Mouse (Mus musculus) intestine, embryonic 15.5 days (tissue): ENCODE measurements around the gene Fam198b. TPM values are rescaled to one million over a fixed set of nuclear protein-coding genes. Genes with fewer than 3 reads are reported as not detected.

Experiments
- ATAC-seq: fragments of 200-750 bp; cut with Nextera tagmentation; 2 replicates; pipeline ENCODE4 v1.8.0; 2017; ENCODE audit warnings: moderate TSS enrichment, moderate library complexity
- H3K27ac ChIP-seq: fragments of 300-500 bp; sonication (generic); 2 replicates; pipeline ENCODE4 v1.5.1; 2015; ENCODE audit warnings: mild to moderate bottlenecking, inconsistent platforms
- H3K27me3 ChIP-seq: fragments of 300-500 bp; sonication (generic); replicated peaks from 2 replicates; pipeline ENCODE4 v1.6.1; 2015; ENCODE audit warnings: inconsistent platforms
- H3K36me3 ChIP-seq: fragments of 300-500 bp; sonication (generic); 2 replicates; pipeline ENCODE4 v1.6.1; 2015; ENCODE audit warnings: inconsistent platforms
- H3K4me1 ChIP-seq: fragments of 300-500 bp; sonication (generic); replicated peaks from 2 replicates; pipeline ENCODE4 v1.6.1; 2015; ENCODE audit warnings: inconsistent platforms
- H3K4me2 ChIP-seq: fragments of 300-500 bp; sonication (generic); replicated peaks from 2 replicates; pipeline ENCODE4 v1.6.1; 2015; ENCODE audit warnings: mild to moderate bottlenecking, inconsistent platforms
- H3K4me3 ChIP-seq: fragments of 300-500 bp; sonication (generic); replicated peaks from 2 replicates; pipeline ENCODE4 v1.5.1; 2015; ENCODE audit warnings: inconsistent platforms
- H3K9ac ChIP-seq: fragments of 300-500 bp; sonication (generic); 2 replicates; pipeline ENCODE4 v1.6.1; 2015; ENCODE audit warnings: inconsistent platforms
- H3K9me3 ChIP-seq: fragments of 300-500 bp; sonication (generic); 2 replicates; pipeline ENCODE4 v1.6.1; 2016; ENCODE audit warnings: inconsistent platforms
- WGBS: fragments of 180-500 bp; shearing (Covaris S2); methylation state at CpG from one replicate; pipeline ENCODE4 v1.1.7; 2015; 5-methylcytosine and 5-hydroxymethylcytosine counted together
- polyA plus RNA-seq: library from polyadenylated mRNA; unstranded; fragments of >200 nt; fragmentation: Nextera tagmentation; extraction: Ambion mirVana; gene quantifications from 2 replicates; pipeline ENCODE4 v1.2.1, GENCODE M21; 2015

Gene Fam198b
- polyA plus RNA-seq, 1 experiment from 2014 or later, result 13.0 TPM

DNA sequence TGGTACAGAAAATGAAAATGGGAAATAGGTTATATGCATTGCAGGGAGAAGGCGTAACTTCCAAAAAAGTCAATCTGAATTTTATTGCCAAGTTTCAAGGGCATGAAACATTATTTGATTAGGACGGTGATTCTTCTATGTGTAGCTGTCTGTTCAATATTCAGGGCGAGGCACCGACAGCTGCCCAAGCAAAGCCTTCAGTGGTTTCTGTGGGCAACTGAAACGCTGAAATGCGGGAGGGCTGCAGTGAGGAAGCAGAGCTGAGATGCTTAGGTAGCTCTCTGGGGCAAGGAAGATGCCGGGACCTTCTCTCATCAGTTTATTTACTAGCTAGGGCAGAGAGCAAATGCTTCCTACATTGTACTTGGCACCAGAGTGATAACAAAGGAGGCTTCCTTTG is 87.2 kb downstream of the Fam198b start:
- Histone ChIP-seq H3K27ac (no peak overlapping the region), H3K4me1 (no peaks in the 10 kb centered on the region), H3K4me3 (no peak overlapping the region), H3K9me3 (no peaks in the 10 kb centered on the region), H3K4me2 (no peak overlapping the region), H3K9ac (no peak overlapping the region), H3K36me3 (no peaks in the 10 kb centered on the region), H3K27me3 (no peaks in the 10 kb centered on the region)
- WGBS, result 71% methylated on average over 7 of the region's 7 CpGs
- ATAC-seq, result no peak

DNA sequence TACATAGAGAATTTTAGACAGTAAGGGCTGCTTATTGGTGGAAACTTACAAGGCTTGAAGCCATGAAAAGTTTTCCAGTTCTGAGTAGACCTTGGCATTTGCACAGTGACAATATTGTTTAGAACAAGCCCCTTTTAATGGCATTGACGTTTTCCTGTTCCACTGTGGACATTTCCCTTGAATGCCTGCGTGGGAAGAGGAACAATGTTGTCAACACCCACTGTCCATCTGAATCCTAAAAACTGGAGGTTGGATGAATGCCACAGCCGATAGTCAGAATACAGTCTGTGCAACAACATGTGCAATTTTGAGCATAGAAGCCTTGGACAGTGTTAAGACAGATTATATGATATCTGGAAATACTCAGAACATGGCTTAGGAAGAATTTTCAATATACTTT is 92.5 kb downstream of the Fam198b start:
- Histone ChIP-seq H3K4me1 (no peaks in the 10 kb centered on the region), H3K27ac (no peak overlapping the region), H3K27me3 (no peaks in the 10 kb centered on the region), H3K36me3 (no peaks in the 10 kb centered on the region), H3K9ac (no peak overlapping the region), H3K4me2 (no peak overlapping the region), H3K9me3 (no peaks in the 10 kb centered on the region), H3K4me3 (no peak overlapping the region)
- ATAC-seq, result no peak
- WGBS, result 33% methylated on average over 3 of the region's 3 CpGs

DNA sequence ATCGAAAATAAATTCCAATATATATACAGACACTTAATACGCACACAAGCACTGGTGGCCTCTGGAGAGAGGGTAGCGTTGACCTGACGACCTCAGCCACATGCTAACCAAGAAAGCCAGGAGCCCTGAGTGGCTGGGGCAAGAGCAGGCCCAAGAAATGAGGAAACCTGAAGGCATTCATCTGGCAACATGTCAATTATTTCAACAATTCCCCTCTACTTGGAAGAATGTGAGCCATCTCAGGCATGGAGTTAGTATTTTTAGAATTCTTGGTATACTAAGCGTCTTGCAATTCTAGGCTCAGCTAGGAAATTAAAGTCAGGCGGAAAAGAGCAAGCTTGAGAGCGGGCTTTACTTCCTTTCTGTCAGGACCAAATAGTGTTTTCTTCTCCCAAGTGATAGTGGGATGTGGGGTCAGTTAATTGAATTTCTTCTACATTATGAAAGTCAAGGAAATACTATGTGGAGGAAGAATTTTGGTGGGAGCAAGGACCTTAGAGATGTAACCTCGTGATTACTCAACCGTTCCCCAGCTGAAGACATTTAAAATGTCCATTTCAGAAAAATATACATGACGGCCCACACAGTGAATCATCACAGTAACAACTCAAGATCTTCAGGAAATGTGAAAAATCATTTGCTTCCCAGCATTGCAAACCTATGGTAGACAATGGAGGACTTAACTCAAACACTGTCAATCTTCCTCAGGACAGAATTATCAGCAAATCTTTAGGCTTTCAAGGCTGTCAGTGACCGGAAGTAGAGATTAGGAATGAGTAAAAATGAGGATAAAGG is 93.5 kb downstream of the Fam198b start:
- WGBS, result 54% methylated on average over 11 of the region's 11 CpGs
- Histone ChIP-seq H3K27me3 (no peaks in the 10 kb centered on the region), H3K9me3 (no peaks in the 10 kb centered on the region), H3K4me2 (no peak overlapping the region), H3K4me3 (no peak overlapping the region), H3K4me1 (no peaks in the 10 kb centered on the region), H3K9ac (no peak overlapping the region), H3K27ac (peak overlapping the region; percentile 30; the same call in 1 of the 2 replicates), H3K36me3 (no peaks in the 10 kb centered on the region)
- no peak for ATAC-seq

DNA sequence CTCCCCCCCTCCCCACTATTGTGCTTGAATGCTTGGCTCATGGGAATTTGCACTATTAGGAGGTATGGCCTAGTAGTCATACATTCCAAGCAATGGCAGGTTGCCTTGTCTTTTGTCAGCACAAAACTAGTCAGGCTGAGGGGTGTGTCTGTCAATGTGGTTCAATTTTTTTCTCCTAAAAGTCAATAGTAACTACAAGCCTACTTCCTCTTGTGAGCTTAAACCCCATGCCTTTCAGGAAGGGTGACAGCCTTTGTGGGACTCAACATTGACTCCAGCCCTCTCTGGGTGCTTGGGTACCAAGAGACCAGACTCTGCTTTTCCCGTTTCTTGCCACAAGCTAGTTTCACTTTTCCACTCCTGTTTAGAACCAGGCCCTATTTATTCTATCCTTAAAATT is 96.4 kb downstream of the Fam198b start:
- no peaks in the 10 kb centered on the region for H3K36me3 ChIP-seq
- ATAC-seq, result no peak
- no peaks in the 10 kb centered on the region for H3K27me3 ChIP-seq
- WGBS, result 86% methylated on average over 1 of the region's 1 CpGs
- no peaks in the 10 kb centered on the region for H3K9me3 ChIP-seq
- H3K27ac ChIP-seq, result no peak overlapping the region
- no peak overlapping the region for H3K4me3 ChIP-seq
- no peaks in the 10 kb centered on the region for H3K4me1 ChIP-seq
- no peak overlapping the region for H3K9ac ChIP-seq
- no peak overlapping the region for H3K4me2 ChIP-seq

DNA sequence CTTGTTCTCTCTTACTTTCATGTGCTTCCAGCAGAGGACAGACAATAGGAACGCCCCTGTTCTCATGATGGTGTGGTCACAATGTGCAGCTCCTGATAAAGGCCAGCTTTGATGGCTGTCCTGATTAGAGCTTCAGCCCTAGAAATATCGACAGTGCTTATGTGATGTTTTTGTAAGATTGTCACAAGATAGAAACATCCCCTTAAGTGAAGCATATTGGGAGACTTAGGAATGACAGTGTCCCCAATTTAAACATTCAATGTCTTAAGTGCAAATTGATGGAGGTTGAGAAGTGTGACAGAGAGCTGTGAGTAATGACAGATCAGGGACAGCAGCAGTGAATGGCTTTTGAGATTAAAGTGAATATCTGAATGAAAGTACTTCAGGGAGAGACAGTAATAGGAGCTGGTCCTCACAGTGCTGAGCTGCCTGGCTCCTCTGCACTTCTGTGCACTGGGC is 99.7 kb downstream of the Fam198b start:
- H3K9ac ChIP-seq, result no peak overlapping the region
- no peaks in the 10 kb centered on the region for H3K27me3 ChIP-seq
- no peaks in the 10 kb centered on the region for H3K36me3 ChIP-seq
- ATAC-seq, result no peak
- H3K4me2 ChIP-seq, result no peak overlapping the region
- no peaks in the 10 kb centered on the region for H3K9me3 ChIP-seq
- H3K4me3 ChIP-seq, result no peak overlapping the region
- WGBS, result 74% methylated on average over 2 of the region's 2 CpGs
- no peaks in the 10 kb centered on the region for H3K4me1 ChIP-seq
- H3K27ac ChIP-seq, result no peak overlapping the region

DNA sequence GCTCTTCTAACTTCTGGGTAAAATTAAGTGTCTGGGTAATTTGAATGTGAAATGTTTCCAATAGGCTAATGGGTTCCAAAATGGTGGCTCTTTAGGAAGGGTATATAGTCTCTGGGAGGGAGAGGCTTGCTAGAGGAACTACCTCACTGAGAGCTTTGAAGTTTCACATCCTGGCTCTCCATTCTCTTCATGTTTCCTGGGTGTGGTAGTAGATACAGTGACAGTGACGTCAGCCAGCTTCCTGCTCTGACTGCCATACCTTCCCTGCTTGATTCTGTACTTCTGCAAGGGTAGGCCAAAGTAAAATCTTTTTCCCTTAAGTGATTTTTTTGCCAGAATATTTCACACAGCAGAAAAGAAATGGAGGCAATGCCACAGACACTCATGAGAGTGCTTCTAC is 100.2 kb downstream of the Fam198b start:
- H3K9me3 ChIP-seq, result no peaks in the 10 kb centered on the region
- H3K4me2 ChIP-seq, result no peak overlapping the region
- no peaks in the 10 kb centered on the region for H3K36me3 ChIP-seq
- H3K27ac ChIP-seq, result no peak overlapping the region
- no peak for ATAC-seq
- H3K4me1 ChIP-seq, result no peaks in the 10 kb centered on the region
- 46% methylated on average over 1 of the region's 1 CpGs for WGBS
- H3K27me3 ChIP-seq, result no peaks in the 10 kb centered on the region
- no peak overlapping the region for H3K9ac ChIP-seq
- H3K4me3 ChIP-seq, result no peak overlapping the region

DNA sequence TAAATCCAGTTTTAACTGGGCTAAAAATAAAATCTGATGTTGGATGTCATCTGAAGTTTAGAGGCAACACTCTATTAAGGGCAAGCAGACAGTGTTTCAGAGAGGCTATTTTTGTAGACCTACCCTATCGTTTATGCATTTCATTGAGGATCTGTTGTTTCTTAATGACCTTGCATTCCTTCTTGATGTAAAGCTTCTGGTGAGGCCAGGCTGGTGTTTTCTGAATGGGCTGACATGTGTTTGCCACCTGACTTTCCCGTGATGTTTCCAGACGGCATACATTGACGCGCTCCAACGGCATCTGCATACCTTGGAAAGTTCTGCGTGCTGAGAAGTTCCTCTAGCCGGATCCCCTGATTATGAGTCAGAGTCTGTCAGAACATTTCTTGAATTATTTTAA is 104.9 kb downstream of the Fam198b start:
- H3K27ac ChIP-seq, result no peak overlapping the region
- H3K4me1 ChIP-seq, result no peaks in the 10 kb centered on the region
- no peak overlapping the region for H3K4me2 ChIP-seq
- H3K36me3 ChIP-seq, result no peaks in the 10 kb centered on the region
- H3K9ac ChIP-seq, result no peak overlapping the region
- H3K4me3 ChIP-seq, result no peak overlapping the region
- no peak for ATAC-seq
- H3K9me3 ChIP-seq, result no peaks in the 10 kb centered on the region
- 47% methylated on average over 8 of the region's 8 CpGs for WGBS
- H3K27me3 ChIP-seq, result no peaks in the 10 kb centered on the region

DNA sequence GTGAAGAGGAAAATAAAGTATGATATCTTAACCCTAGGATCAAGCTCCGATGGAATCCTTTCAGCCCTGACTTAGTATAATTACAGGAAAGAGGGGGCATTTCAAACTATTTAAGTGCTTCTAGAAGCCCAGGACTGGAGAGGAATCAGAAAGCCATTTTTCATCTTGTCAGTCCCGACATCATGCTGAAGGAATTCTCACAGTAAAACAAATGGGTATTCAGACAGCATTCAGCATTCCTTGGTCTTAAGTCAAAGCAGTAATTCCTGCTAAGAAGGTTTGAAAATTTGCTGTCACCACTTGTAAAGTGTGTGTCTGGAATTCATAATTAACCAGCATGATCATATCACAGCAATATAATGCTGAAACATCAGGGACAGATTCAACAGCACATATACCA is 105.6 kb downstream of the Fam198b start:
- Histone ChIP-seq H3K4me3 (no peak overlapping the region), H3K9me3 (no peaks in the 10 kb centered on the region), H3K27ac (no peak overlapping the region), H3K36me3 (no peaks in the 10 kb centered on the region), H3K4me1 (no peaks in the 10 kb centered on the region), H3K27me3 (no peaks in the 10 kb centered on the region), H3K4me2 (no peak overlapping the region), H3K9ac (no peak overlapping the region)
- ATAC-seq, result no peak
- WGBS, result 32% methylated on average over 2 of the region's 2 CpGs

DNA sequence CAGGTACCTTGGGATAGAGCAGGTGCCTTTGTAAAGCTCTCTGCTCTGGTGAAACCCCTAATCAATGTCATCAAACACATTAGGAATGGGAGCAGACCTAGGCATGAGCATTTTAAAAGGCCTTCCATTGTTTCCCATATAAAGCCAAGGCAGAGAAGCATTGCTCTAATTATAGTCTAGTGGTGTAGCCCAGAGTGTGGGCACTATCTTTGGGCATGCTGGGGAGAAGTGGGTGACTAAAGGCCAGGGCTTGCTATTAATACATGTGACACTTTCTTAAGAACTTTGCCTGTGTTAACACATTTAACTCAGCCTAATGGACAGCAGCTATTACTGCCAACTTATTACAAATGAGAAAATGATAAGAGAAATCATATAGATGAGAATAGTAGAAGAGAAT is 106.1 kb downstream of the Fam198b start:
- Histone ChIP-seq H3K4me3 (no peak overlapping the region), H3K4me2 (no peak overlapping the region), H3K27me3 (no peaks in the 10 kb centered on the region), H3K4me1 (no peaks in the 10 kb centered on the region), H3K9me3 (no peaks in the 10 kb centered on the region), H3K9ac (no peak overlapping the region), H3K27ac (no peak overlapping the region), H3K36me3 (no peaks in the 10 kb centered on the region)
- ATAC-seq, result no peak

DNA sequence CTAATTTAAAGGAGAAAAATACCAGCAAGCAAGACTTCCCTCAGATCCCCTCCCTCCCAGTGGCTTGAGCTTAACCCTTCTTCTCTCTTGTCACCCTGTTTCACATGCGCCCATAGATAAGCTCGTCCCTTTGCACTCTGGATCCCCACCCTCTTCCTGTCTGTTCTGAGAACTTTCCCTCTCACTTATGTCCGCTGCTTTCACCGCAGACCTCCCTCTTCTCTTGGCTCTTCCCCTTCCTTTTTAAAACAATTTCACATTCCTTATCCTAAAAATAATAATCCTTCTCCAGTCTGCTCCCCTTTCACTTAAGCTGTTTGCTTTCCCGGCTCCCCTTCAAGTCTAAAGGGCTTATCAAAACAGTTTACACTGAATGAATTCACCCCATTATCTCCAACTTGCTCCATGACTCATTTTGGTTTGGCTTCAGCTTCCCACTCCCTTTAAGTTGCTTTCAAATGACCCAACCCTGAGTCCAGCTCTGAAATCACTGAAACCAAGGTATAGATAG is 109.8 kb downstream of the Fam198b start:
- no peak overlapping the region for H3K4me3 ChIP-seq
- H3K4me1 ChIP-seq, result no peaks in the 10 kb centered on the region
- ATAC-seq, result peak; percentile 75
- no peak overlapping the region for H3K9ac ChIP-seq
- no peaks in the 10 kb centered on the region for H3K36me3 ChIP-seq
- no peaks in the 10 kb centered on the region for H3K9me3 ChIP-seq
- no peaks in the 10 kb centered on the region for H3K27me3 ChIP-seq
- no peak overlapping the region for H3K27ac ChIP-seq
- H3K4me2 ChIP-seq, result no peak overlapping the region
- WGBS, result 25% methylated on average over 5 of the region's 5 CpGs

DNA sequence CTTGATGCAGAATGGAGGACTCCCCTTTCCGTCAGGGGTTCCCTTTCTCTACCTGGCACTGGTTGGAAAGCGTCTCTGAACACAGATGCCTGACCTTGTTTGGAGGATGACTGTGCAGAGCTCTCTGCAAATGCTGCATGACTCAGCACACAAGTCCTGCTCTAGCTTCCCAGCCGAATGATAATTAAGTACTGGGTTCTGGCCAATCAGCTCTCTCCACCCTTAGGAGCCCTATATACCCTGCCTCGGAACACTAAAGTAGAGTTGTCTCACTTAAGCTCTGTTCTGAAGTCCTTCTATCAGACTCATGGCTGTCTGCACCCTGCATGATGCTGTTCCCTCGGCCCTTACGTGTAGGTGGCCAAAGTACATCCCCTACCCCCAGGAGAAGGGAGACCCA is 111.4 kb downstream of the Fam198b start:
- no peaks in the 10 kb centered on the region for H3K9me3 ChIP-seq
- H3K9ac ChIP-seq, result no peak overlapping the region
- H3K4me3 ChIP-seq, result no peak overlapping the region
- H3K4me1 ChIP-seq, result no peaks in the 10 kb centered on the region
- H3K36me3 ChIP-seq, result no peaks in the 10 kb centered on the region
- ATAC-seq, result peak; percentile 78
- 79% methylated on average over 6 of the region's 6 CpGs for WGBS
- H3K4me2 ChIP-seq, result no peak overlapping the region
- H3K27ac ChIP-seq, result no peak overlapping the region
- H3K27me3 ChIP-seq, result no peaks in the 10 kb centered on the region
